Mouse (Mus musculus): ENCODE measurements around the gene Spata21. TPM values are rescaled to one million over a fixed set of nuclear protein-coding genes. Genes with fewer than 3 reads are reported as not detected.
A peak's percentile ranks its signal among the peaks of the same experiment; 100 is the strongest.

Gene Spata21
- polyA plus RNA-seq (2017; shearing (Covaris generic)): 1 to 10 TPM; 1.1 to 1.5 (median 1.5) TPM

DNA sequence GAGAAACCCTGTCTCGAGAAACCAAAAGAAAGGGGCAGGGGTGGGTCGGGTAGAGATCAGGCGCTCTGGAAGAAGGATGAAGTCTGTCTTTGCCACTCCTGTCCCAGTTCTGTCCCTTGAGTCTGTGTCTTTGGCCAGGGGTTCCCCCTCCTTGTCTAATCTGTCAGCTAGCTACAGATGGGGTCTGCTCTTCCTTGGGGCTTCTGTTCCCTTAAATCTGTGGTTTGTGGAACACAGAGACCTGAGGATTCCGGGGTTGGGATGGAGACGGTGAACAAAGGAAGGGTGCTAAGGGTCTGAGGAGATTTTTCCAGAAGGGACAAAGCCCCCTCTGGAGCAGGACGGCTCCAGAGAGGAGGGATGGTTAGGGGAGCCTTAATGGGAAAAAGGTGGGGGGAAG lies at the start of gene Spata21:
Gene Spata21, plus strand, starts transcription at position 301 of the 400 bp plus-strand sequence.
- ATAC-seq: no peak

GRCm38 (mm10) chr4:141041117-141041516 lies 47.0 kb upstream of the Spata21 start:
- no peak for ATAC-seq

DNA sequence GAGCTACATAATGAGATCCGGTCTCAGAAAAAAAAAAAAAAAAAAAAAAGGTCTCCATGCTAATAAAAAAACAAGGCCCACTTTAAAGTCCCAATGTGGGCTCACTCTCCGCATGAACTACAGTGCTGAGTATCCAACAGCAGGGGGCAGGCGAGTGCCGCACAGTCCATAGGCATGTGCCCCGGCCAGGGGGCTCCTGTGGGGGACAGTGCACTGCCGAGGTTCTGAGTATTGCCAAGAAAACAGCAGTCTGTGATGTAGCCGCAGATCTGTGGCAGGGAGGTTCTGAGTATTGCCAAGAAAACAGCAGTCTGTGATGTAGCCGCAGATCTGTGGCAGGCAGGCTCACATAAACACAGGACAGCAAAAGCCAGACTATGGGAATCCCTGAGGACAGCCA lies 43.3 kb upstream of the Spata21 start:
- ATAC-seq: peak; percentile 78

DNA sequence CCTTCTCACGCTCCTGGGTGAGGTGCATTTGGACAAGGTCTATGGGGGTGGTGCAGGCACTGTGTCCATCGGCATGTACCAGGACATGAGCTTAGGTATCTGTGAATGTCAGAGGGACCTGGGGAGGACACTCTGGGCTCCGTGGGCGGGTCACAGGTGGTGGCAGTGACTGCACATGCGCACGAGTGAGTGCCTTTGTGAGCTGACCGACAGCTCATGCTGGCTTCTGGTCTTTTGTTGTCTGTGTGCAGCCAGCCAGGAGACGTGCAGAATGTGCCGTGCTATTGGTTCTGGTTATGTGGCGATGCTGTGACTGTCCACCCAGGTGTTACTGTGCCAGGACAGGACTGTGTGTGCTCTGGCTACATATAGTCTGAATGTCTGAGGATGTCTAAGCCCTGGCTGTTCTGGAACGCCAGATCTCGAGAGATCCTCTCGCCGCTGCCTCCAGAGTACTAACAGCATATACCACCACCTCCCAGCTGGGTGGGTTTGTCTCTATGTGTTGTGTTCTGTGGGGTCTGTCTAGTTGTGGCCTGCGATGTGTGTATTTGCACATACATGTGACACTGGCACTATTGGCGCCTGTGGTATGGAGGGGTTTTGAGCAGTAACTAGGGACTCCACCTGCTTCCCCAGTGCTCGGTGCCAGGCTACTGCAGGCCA lies 39.2 kb upstream of the Spata21 start:
- ATAC-seq: no peak

- ATAC-seq: no peak
Measured at GRCm38 (mm10) chr4:141049476-141049835, 38.7 kb upstream of the Spata21 start.

DNA sequence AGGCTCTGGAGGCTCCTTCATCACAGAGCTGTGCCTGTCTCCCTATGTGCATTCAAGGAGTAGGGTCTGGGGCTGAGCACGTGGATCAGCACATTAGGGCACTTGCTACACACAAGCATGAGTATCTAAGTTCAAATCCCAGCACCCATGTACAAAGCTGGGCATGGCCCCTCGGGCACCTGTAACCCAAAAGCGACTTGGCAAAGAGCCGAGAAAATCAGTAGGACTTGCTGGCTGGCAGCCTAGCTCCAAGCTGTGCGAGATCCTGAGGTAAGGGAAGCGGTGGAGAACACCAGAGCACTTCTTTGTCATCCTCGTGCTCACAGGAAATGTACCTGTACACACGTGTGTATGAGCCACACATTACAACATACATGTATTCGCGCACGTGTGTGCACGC lies 35.7 kb upstream of the Spata21 start:
- no peak for ATAC-seq

DNA sequence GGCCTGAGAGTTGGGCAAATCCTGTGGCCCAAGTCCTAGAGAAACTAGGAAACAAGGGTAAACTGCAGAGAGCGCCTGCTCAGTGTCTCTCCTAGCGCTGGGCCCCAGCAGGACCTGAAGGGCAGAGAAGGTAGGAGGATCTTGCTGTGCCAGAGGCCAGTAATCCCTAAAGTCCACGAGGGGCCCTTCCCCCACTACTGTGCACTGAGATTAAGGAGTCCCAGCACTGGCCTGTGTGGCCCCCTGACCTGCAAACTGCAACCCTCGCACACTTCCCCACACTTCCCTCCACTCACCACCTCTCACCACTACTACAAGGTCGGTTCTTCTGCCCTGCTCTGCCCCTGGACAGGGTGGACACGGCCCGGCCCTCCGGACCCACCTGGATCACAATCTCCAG lies 35.0 kb upstream of the Spata21 start:
- no peak for ATAC-seq

GRCm38 (mm10) chr4:141053568-141054161 lies 34.5 kb upstream of the Spata21 start:
- no peak for ATAC-seq

GRCm38 (mm10) chr4:141056970-141057369 lies 31.2 kb upstream of the Spata21 start:
- no peak for ATAC-seq

DNA sequence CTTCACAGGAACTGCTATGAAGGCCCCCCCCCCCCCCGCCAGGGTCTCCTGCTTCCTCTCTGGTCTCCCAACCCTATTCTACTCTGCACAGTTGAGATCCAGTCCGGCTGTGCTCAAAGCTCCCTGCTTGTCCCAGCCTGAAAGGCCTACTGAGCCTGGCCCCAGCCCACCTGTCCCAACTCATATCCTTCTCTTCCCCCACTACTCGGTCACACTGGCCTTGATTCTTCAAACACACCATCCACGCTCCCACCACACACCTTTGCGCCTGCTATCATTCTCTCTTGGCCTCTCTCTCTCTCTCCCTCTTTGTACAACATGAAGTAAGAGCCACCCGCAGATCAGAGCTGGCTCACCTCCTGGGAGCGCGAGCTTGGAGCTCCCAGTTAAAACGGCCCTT lies 29.3 kb upstream of the Spata21 start:
- no peak for ATAC-seq

GRCm38 (mm10) chr4:141059616-141060425 lies 28.3 kb upstream of the Spata21 start:
- ATAC-seq: no peak

GRCm38 (mm10) chr4:141060426-141061301 lies 27.5 kb upstream of the Spata21 start, which contains the start of gene Crocc:
Crocc (minus strand) TSS chr4:141060550.
- ATAC-seq: peak; percentile 90

GRCm38 (mm10) chr4:141064104-141064659 lies 24.0 kb upstream of the Spata21 start:
- ATAC-seq: no peak

DNA sequence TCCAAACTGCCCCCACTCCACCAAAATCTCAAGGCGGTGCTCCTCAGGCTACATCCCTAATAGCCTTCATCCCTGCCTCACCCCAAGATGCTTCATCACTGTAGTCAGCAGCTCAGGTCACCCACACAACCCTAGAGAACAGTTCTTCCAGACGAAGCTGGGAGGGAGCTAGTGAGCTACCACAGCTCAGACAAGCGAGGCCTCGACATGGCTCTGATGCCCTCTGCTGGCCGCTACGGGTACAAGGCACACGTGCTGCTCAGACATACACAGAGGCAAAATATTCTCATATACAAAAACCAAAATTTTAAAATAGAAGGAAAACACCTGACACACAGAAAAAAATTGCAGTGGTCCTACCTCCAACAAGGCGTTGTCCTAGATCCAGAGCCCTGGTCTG lies 23.0 kb upstream of the Spata21 start:
- ATAC-seq: peak; percentile 53

- no peak for ATAC-seq
Measured at GRCm38 (mm10) chr4:141066709-141067515, 21.2 kb upstream of the Spata21 start.

DNA sequence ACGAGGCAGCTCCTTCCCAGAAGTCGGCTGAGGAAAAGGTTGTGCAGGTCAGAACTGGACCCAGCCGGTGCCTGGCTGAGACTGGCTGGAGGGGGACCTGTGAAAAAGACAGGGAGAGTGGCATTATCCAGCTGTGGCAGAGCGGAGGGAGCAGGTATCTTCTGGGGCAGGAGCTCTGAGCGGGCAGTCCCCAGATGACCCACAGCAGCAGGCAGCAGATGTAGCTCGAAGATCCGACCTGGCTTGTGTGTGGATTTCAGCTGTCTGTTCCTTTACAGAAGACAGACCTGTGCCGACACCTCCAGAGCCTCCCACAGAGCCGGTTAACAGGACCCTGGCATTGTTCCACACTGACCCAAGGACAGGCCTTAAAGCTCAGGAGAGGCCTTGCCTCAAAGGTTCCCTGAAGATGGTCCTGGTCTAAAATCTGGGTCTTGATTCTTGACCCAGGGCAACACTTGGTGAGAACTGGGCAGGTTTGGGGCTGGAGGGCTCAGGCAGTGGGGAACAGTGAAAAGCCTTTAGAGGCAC lies 20.6 kb upstream of the Spata21 start:
- no peak for ATAC-seq

- no peak for ATAC-seq
Measured at GRCm38 (mm10) chr4:141068655-141069054, 19.5 kb upstream of the Spata21 start.

DNA sequence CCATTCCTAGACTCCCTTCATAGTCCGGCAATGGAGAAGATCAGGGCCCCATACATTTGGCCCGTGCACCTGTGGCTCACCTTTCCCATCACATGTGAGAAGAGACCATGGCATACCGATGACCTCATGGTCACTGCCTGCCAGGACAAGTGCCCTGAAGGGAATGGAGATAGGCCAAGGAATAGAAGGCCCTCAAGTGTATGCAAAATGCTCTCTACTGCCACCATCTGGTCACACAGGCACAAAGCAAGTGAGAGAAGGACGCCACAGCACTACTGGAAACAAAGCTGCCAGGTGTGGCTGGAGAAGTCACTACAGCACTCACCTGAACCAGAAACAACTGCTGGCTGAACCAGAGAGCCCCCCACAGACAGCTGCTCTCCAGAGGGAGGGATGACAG lies 18.4 kb upstream of the Spata21 start:
- peak; percentile 51 for ATAC-seq

DNA sequence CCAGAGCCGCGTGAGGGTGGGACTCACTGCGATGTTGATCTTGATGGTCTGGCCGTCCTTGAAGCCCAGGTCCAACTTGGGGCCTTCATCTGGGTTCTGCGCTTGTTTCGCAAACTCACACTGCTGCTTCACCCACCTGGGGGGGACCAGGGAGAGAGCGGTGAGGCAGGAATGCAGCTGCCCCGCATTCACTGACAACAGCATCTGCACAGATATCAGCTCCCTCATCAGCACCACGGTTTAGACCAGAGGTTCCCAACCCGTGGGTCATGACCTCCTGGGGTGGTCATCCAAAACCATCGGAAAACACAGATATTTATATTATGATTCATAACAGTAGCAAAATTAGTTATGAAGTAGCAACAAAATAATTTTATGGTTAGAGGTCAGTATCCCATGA lies 15.6 kb upstream of the Spata21 start:
- ATAC-seq: no peak

GRCm38 (mm10) chr4:141073661-141074060 lies 14.5 kb upstream of the Spata21 start:
- ATAC-seq: no peak

DNA sequence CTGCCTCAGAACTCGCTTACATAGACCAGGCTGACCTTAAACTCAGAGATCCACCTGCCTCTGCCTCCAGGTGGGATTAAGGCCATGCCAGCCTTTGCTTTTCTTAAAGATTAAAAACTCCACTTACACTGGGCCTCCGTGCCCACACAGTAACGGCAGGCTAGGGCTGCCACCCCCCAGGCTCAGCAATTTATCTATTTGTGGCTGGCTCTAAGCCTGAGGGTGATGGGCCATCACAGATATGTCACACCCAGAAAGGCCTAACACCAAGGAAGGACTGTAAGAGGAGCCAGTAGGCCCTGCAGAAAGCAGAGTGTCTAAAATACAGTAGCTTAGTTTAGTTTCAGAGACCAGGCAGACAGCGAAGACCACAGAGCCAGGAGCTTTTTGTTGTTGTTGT lies 14.0 kb upstream of the Spata21 start:
- ATAC-seq: no peak
